Mouse (Mus musculus): ENCODE data around the gene Ifnar1. TPM values are rescaled to one million over a fixed set of nuclear protein-coding genes. Genes with fewer than 3 reads are reported as not detected.
"Not testable (repeated sequence)": the region's sequence is repeated elsewhere in the genome, so short reads cannot be mapped to it uniquely, and the experiment has no call there.

The Ifnar1 gene
- total RNA-seq (2014; fragmentation: Nextera tagmentation) (16.3 and 19.6 TPM in 2 replicates), total RNA-seq (2017) (22.2 and 22.7 TPM in 2 replicates)

DNA sequence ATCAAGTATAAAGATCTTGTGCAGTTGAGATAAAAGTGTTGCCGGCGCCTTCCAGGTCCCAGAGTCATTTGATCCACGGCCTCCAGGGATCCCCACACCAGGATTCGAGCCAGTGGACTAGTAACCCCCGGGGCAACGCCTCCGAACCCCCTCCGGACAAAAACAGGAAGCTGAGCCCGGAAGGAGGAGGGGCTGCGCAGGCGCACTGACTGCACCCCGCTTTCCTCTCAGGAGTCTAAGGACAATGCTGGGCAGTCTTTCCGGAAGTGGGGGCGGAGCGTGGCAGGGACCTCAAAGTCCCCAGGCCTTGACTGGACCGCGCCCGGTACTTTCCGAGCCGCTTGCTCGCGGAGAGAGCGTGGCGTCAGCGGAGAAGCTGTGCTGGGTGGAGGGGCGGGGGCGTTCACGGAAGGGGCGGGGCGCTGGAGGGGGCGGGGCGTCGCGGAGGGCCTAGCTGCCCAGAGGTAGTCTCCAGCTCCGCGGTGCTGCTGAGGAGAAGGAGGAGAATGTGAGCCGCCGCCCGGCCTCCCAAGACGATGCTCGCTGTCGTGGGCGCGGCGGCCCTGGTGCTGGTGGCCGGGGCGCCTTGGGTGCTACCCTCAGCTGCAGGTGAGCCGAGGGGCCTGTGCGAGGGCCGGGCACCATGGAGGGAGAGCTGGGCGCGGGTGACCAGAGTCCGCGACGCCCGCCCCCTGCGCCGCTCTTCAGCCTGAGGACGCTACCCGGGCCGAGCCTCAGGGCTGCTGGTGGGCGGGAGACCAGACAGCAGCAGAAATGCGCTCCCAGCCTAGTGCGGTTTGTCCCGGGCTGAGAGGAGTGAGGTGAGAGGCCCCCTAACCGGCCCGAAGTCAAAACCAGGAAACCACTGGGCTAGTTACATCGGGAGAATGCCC, at the start of gene Ifnar1:
TSS of gene Ifnar1 (plus strand) at position 431 of the 893 bp plus-strand sequence.
- peak; percentile 97 for ATAC-seq (replicated peaks; ENCODE audit: low FRiP score, low TSS enrichment, poor library complexity, severe bottlenecking)

DNA sequence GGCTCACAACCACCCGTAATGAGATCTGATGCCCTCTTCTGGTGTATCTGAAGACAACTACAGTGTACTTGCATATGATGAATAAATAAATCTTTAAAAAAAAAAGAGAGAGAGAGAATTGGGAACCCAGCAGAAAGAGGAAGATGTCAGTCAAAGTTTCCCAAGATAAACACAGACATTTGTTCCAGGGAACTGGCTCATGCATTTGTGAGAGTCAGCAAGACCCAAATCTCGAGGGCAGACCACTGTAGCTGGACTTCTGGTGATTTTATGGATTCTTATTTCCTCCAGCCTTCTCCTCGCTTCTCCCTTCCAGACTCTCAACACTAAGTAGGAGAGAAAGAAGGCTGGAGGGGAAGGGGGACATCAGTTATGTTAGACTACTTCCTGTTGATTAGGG, 47.0 kb upstream of the Ifnar1 start:
- no peak for ATAC-seq (replicated peaks; ENCODE audit: low FRiP score, low TSS enrichment, poor library complexity, severe bottlenecking)

DNA sequence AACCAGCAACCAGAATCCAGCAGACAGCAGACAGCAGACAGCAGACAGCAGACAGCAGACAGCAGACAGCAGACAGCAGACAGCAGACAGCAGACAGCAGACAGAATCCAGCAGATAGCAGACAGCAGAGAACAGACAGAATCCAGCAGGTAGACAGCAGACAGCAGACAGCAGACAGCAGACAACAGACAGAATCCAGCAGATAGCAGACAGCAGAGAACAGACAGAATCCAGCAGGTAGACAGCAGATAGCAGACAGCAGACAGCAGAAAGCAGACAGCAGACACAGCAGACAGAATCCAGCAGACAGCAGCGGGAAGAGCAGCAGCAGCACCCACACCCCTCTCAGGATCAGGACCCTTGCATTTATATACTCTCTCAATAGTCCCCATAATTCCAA, 46.4 kb upstream of the Ifnar1 start:
- not testable (repeated sequence) for ATAC-seq (replicated peaks; ENCODE audit: low FRiP score, low TSS enrichment, poor library complexity, severe bottlenecking)

DNA sequence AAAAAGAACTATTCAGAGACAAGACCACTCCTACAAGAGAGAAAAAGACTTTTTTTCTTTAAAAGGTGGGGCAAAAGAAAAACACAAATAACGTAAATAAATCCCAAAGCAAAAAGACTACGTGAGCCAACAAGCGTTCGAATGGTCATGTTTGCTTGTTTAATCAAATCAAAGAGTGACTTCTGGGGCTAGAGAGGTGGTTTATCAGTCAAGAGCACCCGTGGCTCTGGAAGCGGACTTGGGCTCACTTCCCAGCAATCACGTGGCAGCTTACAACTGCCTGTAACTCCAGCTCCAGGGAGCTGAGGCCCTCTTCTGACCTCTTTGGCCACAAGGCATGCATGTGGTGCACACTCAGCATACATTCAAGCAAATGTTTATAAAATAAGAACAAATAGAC, 43.7 kb upstream of the Ifnar1 start:
- ATAC-seq (replicated peaks; ENCODE audit: low FRiP score, low TSS enrichment, poor library complexity, severe bottlenecking) = peak; percentile 82

DNA sequence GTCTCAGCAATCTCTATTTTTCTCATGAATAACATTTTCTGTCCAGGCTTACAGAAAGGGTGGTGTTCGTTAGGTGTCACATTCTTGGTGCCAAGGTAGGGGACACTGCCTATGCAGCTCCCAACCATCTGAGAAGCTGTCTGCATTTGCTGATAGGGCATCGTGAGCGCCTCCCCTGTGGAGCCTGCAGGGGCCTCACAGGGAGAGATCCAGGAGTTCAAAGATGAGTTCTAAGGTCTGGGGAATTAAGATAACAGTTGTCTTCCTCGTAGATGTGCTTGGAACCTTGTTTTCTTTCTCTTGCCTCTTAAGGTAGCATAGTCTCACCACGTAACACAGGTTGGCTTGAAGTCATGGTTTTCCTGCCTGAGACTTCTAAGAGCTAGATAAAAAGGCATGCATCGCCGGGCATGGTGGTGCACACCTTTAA, 43.2 kb upstream of the Ifnar1 start:
- peak; percentile 94 for ATAC-seq (replicated peaks; ENCODE audit: low FRiP score, low TSS enrichment, poor library complexity, severe bottlenecking)

DNA sequence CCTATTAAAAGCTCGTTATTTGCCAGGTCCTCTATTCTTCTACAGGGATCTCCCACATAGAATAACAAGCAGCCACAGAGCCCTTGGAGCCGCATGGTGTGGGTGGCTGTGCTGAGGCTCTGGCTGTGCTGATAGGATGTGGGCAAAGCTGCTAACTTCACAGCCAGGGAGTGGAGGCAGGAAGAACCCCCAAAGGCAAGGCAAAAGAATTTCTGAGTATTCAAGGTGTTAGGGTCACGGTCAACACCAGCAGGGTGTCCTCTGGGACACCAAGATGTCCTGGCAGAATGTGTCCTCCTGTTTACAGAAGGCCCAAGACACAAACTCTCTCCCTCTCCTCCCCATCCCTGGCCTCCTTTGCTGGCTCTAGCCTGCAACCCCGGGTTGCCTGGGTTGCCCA, 42.6 kb upstream of the Ifnar1 start:
- peak; percentile 58 for ATAC-seq (replicated peaks; ENCODE audit: low FRiP score, low TSS enrichment, poor library complexity, severe bottlenecking)

DNA sequence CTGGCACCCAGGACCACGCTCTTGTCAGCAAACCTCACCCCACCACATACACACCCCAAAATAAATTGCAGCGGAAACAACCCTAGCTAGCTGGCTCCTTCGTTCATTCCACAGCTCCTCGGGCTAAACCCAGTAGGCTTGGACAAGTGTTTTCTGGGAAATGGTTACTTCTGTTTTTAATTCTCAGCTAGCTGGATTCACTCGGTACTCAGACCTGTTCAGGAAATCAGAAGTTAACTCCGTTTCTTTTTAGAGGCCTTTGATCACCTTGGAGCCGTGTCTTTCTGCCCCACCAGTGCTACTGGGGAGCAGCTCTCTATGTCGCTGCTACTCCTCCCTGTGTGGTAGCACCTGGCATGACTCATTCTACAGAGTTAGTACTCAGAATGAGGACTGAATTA, 41.8 kb upstream of the Ifnar1 start:
- no peak for ATAC-seq (replicated peaks; ENCODE audit: low FRiP score, low TSS enrichment, poor library complexity, severe bottlenecking)

DNA sequence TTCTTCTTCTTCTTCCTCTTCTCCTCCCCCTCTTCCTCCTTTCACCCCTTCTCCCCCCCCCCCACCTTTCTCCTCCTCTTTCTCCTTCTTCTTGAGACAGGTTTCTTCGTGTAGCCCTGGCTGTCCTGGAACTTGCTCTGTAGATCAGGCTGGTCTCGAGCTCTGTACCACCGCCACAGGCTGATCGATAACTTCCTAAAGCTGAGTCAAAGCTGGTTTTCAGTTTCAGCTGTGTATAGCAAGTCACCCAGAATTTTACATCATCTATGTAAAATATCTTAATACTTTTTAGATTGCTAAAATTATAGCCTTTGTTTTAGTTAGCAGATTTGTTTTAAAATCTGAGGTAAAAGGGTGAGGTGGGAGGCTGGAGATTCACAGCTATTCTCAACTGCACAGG, 40.2 kb upstream of the Ifnar1 start:
- no peak for ATAC-seq (replicated peaks; ENCODE audit: low FRiP score, low TSS enrichment, poor library complexity, severe bottlenecking)

DNA sequence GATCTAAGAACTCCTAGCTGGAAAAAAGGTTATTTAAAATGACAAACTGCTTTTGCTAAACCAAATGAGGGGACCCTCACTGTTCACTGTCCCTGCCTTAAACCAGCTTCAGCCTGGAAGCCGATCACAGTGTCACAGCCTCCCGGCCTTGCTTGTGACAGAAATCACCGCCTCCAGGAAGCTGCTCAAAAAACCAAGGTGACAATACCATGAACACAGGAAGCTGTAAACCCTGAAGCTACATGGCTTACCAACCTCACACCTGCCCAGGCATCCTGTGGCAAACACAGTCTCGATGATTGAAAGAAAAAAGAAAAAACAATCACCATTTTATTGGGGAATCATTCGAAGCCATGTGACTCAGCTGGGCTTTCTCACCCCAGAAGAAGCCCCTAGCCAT, 39.5 kb upstream of the Ifnar1 start:
- no peak for ATAC-seq (replicated peaks; ENCODE audit: low FRiP score, low TSS enrichment, poor library complexity, severe bottlenecking)

DNA sequence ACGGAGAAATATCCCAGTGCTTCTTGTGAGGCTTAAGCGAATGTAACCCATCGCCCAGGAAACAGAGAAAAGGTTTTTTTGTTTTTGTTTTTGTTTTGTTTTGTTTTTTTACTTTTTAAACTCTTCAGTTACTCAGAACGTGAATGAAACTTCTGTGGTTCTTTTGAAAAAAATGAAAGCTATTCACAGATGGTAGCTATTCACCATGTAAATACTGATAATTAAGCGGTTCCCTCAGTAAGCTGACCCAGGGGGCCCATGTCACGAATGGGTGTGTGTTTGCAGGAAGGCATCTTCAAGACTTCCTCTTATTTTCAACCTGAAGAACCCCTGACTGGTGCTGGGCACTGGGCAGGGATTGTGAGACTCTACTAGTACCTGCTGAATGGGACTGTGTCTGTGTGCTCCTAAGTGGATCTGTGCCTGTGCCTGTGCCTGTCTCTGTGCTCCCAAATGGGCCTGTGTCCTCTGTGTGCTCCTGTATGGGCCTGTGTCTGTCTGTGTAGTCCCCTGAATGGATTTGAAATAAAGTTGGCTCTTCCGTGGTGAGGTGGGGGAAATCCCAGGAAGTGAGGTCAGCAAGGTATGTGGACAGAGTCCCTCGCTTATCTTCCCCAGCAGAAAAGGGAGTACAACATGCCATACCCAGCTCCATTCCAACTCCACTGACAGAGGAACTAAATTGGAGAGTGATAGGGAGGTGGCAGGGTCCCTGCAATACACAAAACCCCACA, 38.1 kb upstream of the Ifnar1 start:
- peak; percentile 7; the same call in 1 of the 2 replicates for ATAC-seq (replicated peaks; ENCODE audit: low FRiP score, low TSS enrichment, poor library complexity, severe bottlenecking)

DNA sequence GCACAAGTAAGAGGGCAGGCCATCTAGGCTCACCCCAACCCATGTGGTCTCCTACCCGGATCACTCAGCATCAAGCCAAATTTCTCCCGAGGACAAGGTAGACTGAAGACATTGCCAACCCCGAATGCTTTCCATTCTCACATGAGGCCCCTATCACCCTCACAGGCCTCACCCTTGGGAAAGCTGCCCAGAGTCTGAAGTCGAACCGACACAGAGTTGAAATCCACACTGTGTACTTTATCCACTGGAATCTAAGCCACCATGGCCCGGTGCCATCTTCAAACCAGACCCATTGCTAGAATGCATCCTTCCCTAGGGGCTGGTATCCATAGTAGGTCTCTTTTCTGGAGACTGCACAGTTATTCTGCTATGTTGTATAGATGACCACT, 37.5 kb upstream of the Ifnar1 start:
- peak; percentile 46 for ATAC-seq (replicated peaks; ENCODE audit: low FRiP score, low TSS enrichment, poor library complexity, severe bottlenecking)

DNA sequence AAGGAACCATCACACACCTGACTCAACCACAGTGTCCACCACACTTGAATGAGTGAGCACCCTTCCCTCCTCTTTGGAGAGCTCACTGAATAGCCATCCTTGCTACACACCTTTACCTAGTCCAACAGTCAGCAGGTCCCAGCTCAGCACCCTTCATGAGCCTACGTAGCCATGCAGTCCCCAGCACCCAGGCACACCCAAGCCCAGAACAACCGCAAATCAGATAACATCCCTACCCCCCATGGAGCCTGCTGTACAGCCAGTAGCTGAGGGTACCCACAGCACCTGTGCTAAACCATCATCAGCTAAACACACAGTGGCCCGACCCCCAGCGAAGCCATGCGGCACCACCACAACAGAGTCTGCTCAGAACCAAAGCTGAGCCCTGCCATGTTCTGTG, 37.0 kb upstream of the Ifnar1 start:
- ATAC-seq (replicated peaks; ENCODE audit: low FRiP score, low TSS enrichment, poor library complexity, severe bottlenecking) = peak; percentile 68

DNA sequence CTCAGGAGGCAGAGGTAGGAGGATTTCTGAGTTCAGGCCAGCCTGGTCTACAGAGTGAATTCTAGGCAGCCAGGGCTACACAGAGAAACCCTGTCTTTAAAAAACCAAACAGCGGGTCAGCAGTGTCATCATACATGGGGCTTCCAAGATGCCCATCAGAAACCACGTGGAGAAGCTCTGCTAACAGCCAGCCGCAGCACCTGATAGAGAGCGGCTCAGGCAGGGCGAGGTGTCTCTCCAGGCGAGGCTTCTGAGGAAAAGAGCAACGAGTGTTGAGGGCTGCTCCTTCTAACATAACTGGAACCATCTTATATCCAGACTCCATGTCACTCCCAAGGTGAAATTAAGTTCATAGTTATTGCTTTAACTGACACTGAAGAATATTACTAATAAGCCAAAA, 36.1 kb upstream of the Ifnar1 start:
- 0 out of 2 replicates have a peak, but pooled peaks have one; percentile 27 for ATAC-seq (replicated peaks; ENCODE audit: low FRiP score, low TSS enrichment, poor library complexity, severe bottlenecking)

DNA sequence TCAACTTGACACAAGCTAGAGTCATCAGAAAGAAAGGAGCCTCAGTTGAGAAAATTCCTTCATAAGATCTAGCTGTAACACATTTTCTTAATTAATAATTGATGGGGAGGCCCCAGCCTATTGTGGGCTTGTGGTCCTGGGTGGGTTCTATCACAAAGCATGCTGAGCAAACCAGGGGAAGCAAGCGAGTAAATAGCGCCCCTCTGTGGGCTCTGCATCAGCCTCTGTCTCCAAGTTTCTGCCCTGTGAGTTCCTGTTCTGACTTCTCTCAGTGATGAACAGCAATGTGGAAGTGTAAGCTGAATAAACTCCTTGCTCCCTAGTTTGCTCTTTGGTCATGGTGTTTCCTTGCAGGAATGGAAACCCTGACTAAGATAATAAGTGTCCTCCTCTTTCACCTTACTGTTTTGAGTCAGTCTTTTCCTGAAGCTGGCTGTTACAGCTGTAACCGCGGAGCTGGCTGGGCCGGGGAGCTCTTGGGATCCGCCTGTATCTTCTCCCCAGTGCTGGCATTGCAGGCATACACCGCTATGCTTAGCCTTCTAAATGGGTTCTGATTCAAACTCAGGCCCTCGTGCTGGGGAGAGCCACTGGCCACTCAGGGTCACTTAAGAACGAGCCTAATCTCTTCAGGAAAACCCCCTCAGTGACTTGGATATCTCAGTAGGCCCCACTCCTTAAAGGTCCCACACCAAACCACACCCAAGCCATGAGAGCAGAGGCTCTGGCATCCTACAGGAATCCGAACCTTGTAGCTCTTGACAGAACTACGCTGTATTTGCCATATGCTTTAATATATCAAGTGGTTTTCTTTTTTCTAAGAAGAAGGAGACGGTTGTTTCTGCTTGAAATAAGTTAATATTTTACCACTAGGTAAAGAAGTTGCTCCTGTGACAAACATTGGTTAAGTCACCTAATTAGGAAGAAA, 34.6 kb upstream of the Ifnar1 start:
- no peak for ATAC-seq (replicated peaks; ENCODE audit: low FRiP score, low TSS enrichment, poor library complexity, severe bottlenecking)

DNA sequence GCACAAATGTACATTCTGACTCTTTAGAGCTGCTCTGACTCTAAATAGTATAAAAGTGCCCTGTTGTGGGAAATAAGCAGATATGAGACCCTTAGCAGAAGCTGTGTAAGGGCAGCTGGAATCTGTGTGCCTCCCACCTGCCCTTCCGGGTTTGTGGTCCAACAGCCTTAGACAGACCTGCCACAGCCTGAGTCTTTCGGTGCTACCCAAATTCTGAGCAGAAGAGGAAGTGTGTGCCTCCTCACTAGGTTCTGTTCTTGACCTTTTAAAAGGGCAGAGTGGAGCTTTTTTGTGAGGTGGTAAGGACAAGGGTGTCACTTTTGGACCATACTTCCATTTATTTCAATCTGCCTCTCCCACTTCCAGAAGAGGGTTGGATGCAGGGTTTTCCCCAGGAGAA, 33.1 kb upstream of the Ifnar1 start:
- ATAC-seq (replicated peaks; ENCODE audit: low FRiP score, low TSS enrichment, poor library complexity, severe bottlenecking) = no peak

DNA sequence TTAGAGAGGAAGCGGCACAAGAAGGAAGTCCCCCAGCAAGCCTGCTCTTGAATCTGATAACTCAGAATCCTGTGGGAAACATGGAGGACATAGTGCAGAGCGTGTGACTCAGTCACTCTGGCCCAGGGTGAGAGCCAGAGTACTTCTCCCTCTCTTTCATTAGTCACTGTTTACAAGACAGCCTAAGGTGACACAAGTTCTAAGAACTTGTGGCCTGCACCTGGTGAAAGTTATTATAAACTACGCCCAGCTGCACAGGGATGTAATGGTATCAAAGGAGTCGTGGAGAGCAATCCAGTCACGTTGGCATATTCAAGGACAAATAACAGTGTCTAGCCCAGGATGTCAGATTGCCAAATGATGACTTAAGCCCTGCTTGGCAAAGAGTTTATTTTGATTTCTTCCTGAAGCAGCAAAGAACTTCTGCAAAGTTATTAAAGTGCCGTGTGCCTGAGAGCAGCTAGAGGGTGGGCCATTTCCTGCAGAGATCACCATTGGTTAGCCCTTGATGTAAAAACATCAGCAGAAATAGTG, 32.6 kb upstream of the Ifnar1 start:
- no peak for ATAC-seq (replicated peaks; ENCODE audit: low FRiP score, low TSS enrichment, poor library complexity, severe bottlenecking)

DNA sequence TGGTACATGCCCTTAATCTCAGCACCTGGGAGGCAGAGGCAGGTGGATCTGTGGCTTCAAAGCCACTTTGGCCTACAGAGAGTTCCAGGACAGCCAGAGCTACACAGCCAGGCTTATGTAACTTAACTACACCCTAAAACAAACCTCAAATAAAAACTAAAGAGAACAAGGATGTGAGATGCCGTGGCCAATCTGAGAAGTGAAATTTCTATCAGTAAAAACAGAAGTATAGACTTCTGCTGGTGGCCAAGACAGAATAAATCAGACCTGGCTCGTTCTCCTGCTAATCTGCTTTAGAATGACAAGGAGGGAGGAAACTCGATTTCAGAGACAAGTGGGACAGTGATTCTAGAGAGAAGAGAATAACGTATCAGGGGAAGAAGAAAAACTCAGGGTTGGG, 29.2 kb upstream of the Ifnar1 start:
- ATAC-seq (replicated peaks; ENCODE audit: low FRiP score, low TSS enrichment, poor library complexity, severe bottlenecking) = no peak

DNA sequence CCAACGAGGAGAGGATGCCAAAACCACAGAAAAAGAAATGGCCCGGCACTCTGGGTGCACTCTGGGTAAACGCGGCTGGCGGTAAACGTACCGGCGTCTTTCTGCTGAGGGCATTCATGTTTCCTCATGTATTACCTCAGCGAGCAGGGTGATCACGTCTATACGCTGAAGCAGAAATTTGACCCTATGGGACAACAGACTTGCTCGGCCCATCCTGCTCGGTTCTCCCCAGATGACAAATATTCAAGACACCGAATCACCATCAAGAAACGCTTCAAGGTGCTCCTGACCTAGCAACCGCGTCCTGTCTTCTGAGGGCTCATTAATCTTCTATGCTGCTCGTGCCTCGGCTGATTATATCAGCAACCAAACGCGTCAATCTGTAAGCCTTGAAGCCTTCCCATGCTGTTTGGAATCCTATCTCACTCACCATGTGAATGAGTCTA, 26.7 kb upstream of the Ifnar1 start:
- peak; percentile 60 for ATAC-seq (replicated peaks; ENCODE audit: low FRiP score, low TSS enrichment, poor library complexity, severe bottlenecking)

DNA sequence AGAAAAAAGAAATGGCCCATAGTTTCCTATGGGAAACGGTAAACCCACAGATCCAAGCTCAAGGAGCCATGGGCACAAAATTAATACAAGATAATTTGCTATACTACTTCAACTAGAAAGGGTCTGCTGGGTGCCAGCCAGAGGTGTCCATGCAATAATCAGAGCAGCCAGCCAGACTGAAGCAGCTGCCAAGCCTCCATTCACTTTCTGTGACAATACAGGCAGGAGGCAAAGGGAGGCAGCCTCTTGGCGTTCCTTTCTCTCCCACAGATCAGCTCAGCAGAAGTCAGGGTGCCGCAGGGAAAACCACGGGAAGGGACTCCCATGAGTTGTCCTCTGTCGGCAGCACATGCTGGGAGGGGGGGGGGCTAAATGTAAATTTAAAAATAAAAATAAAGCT, 26.1 kb upstream of the Ifnar1 start:
- no peak for ATAC-seq (replicated peaks; ENCODE audit: low FRiP score, low TSS enrichment, poor library complexity, severe bottlenecking)
